Mouse (Mus musculus): ENCODE measurements around the gene Gm12216. TPM values are rescaled to one million over a fixed set of nuclear protein-coding genes. Genes with fewer than 3 reads are reported as not detected.

Gm12216 gene
- total and polyA plus RNA-seq, 3 experiments: not detected

- no peak for TF ChIP-seq ZNF384 (IDR thresholded peaks at IDR 0.05; ENCODE audit: low read depth, low read length)
These were observed 30.1 kb upstream of the Gm12216 start (continued) for GRCm38 (mm10) chr11:53889091-53889645.

GRCm38 (mm10) chr11:53888242-53888641, 29.2 kb upstream of the Gm12216 start:
- H3K27ac ChIP-seq (ENCODE audit: control insufficient read depth, low read depth, low read length): no peak overlapping the region
- TF ChIP-seq JUND (IDR thresholded peaks at IDR 0.05; ENCODE audit: low read depth, low read length): no peak
- TF ChIP-seq POLR2A (IDR thresholded peaks at IDR 0.05; ENCODE audit: control insufficient read depth in 1 of 2, insufficient read depth in 1 of 2, low read depth in 1 of 2, low read length in 2 of 2, poor library complexity in 1 of 2): no peak
- TF ChIP-seq SMC3 (IDR thresholded peaks at IDR 0.05; ENCODE audit: low read depth, low read length): no peak
- no peak for TF ChIP-seq ZMIZ1 (IDR thresholded peaks at IDR 0.05; ENCODE audit: low read depth, low read length)
- TF ChIP-seq GABPA (IDR thresholded peaks at IDR 0.05; ENCODE audit: low read depth, low read length): no peak
- no peak for TF ChIP-seq NELFE (IDR thresholded peaks at IDR 0.05; ENCODE audit: low read depth, low read length)
- no peak for TF ChIP-seq RAD21 (IDR thresholded peaks at IDR 0.05; ENCODE audit: low read depth, low read length)
- TF ChIP-seq CTCF (IDR thresholded peaks at IDR 0.05 in 2 of 3, conservative IDR thresholded peaks at IDR 0.05 in 1 of 3; ENCODE audit: control insufficient read depth in 1 of 3, insufficient read depth in 1 of 3, low read depth in 2 of 3, low read length in 3 of 3, poor library complexity in 1 of 3, severe bottlenecking in 1 of 3): no peak
- TF ChIP-seq USF2 (IDR thresholded peaks at IDR 0.05; ENCODE audit: borderline replicate concordance in 1 of 2, insufficient read depth in 1 of 2, low read depth in 1 of 2, low read length in 2 of 2): no peak
- TF ChIP-seq UBTF (IDR thresholded peaks at IDR 0.05; ENCODE audit: borderline replicate concordance, insufficient read depth, low read depth, low read length): no peak
- TF ChIP-seq GATA1 (IDR thresholded peaks at IDR 0.05; ENCODE audit: low read depth, low read length): no peak
- TF ChIP-seq POLR2AphosphoS5 (IDR thresholded peaks at IDR 0.05; ENCODE audit: borderline replicate concordance, low read depth, low read length): no peak
- no peak for TF ChIP-seq ETS1 (IDR thresholded peaks at IDR 0.05; ENCODE audit: low read depth, low read length)
- no peak for TF ChIP-seq NRF1 (IDR thresholded peaks at IDR 0.05; ENCODE audit: insufficient read depth, low read depth, low read length, poor library complexity, severe bottlenecking)
- no peak for TF ChIP-seq MAZ (IDR thresholded peaks at IDR 0.05; ENCODE audit: low read depth, low read length)
- no peak for DNase-seq (ENCODE audit: low read depth, low spot score)
- H3K27me3 ChIP-seq (ENCODE audit: control insufficient read depth in 1 of 2, insufficient read depth in 2 of 2, low read length in 2 of 2): no peaks in the 10 kb centered on the region
- no peak overlapping the region for H3K4me3 ChIP-seq (ENCODE audit: control insufficient read depth in 1 of 2, insufficient read depth in 1 of 2, low read depth in 2 of 2, low read length in 2 of 2)
- H3K9ac ChIP-seq (ENCODE audit: control insufficient read depth, low read depth, low read length, poor library complexity, severe bottlenecking): no peak overlapping the region
- peaks cover 14 to 25% of the 10 kb centered on the region in 2 experiments for H3K4me1 ChIP-seq (ENCODE audit: control insufficient read depth in 1 of 2, insufficient read depth in 2 of 2, low read length in 2 of 2)
- peaks cover 10% of the 10 kb centered on the region for H3K79me2 ChIP-seq (ENCODE audit: control insufficient read depth, insufficient read depth, low read length, poor library complexity)
- H3K9me3 ChIP-seq (replicated peaks; ENCODE audit: insufficient read depth, low read length): no peaks in the 10 kb centered on the region
- peaks cover 0 to 34% of the 10 kb centered on the region in 2 experiments; a peak in 2 of 4 replicates for H3K36me3 ChIP-seq (ENCODE audit: control insufficient read depth in 1 of 2, insufficient read depth in 2 of 2, low read length in 2 of 2)

GRCm38 (mm10) chr11:53883287-53883686, 24.2 kb upstream of the Gm12216 start:
- Histone ChIP-seq H3K27me3 (ENCODE audit: control insufficient read depth in 1 of 2, insufficient read depth in 2 of 2, low read length in 2 of 2) (no peaks in the 10 kb centered on the region), H3K4me3 (ENCODE audit: control insufficient read depth in 1 of 2, insufficient read depth in 1 of 2, low read depth in 2 of 2, low read length in 2 of 2) (no peak overlapping the region), H3K9ac (ENCODE audit: control insufficient read depth, low read depth, low read length, poor library complexity, severe bottlenecking) (no peak overlapping the region), H3K9me3 (replicated peaks; ENCODE audit: insufficient read depth, low read length) (no peaks in the 10 kb centered on the region), H3K27ac (ENCODE audit: control insufficient read depth, low read depth, low read length) (no peak overlapping the region), H3K79me2 (ENCODE audit: control insufficient read depth, insufficient read depth, low read length, poor library complexity) (no peaks in the 10 kb centered on the region; the same call in 1 of the 2 replicates), H3K4me1 (ENCODE audit: control insufficient read depth in 1 of 2, insufficient read depth in 2 of 2, low read length in 2 of 2) (peaks cover 7 to 9% of the 10 kb centered on the region in 2 experiments; a peak in 3 of 4 replicates), H3K36me3 (ENCODE audit: control insufficient read depth in 1 of 2, insufficient read depth in 2 of 2, low read length in 2 of 2) (peaks cover 4 to 18% of the 10 kb centered on the region in 2 experiments; a peak in 3 of 4 replicates)
- no peak for DNase-seq (ENCODE audit: low read depth, low spot score)
- TF ChIP-seq MAZ (IDR thresholded peaks at IDR 0.05; ENCODE audit: low read depth, low read length) (no peak), TCF12 (IDR thresholded peaks at IDR 0.05; ENCODE audit: low read depth, low read length) (no peak), CHD1 (IDR thresholded peaks at IDR 0.05; ENCODE audit: low read depth, low read length) (no peak), JUND (IDR thresholded peaks at IDR 0.05; ENCODE audit: low read depth, low read length) (no peak), POLR2AphosphoS5 (IDR thresholded peaks at IDR 0.05; ENCODE audit: borderline replicate concordance, low read depth, low read length) (no peak), NRF1 (IDR thresholded peaks at IDR 0.05; ENCODE audit: insufficient read depth, low read depth, low read length, poor library complexity, severe bottlenecking) (no peak), KAT2A (conservative IDR thresholded peaks at IDR 0.05; ENCODE audit: low read depth, low read length) (no peak), MAX (IDR thresholded peaks at IDR 0.05; ENCODE audit: low read length) (no peak), NELFE (IDR thresholded peaks at IDR 0.05; ENCODE audit: low read depth, low read length) (no peak), MXI1 (IDR thresholded peaks at IDR 0.05; ENCODE audit: low read depth, low read length) (no peak), MEF2A (IDR thresholded peaks at IDR 0.05; ENCODE audit: extremely low read depth, insufficient replicate concordance, low read depth, low read length, poor library complexity, severe bottlenecking) (no peak), ZMIZ1 (IDR thresholded peaks at IDR 0.05; ENCODE audit: low read depth, low read length) (no peak), TAL1 (IDR thresholded peaks at IDR 0.05; ENCODE audit: low read length) (no peak), BHLHE40 (IDR thresholded peaks at IDR 0.05; ENCODE audit: borderline replicate concordance, low read depth, low read length) (no peak), SIN3A (IDR thresholded peaks at IDR 0.05; ENCODE audit: low read length) (no peak), ZNF384 (IDR thresholded peaks at IDR 0.05; ENCODE audit: low read depth, low read length) (no peak), ELF1 (IDR thresholded peaks at IDR 0.05; ENCODE audit: low read depth, low read length) (no peak), MYB (IDR thresholded peaks at IDR 0.05; ENCODE audit: low read depth, low read length) (no peak), SMC3 (IDR thresholded peaks at IDR 0.05; ENCODE audit: low read depth, low read length) (no peak)
